Mouse (Mus musculus): Measurements from ENCODE around the gene Pqlc2. TPM values are rescaled to one million over a fixed set of nuclear protein-coding genes. Genes with fewer than 3 reads are reported as not detected.

The Pqlc2 gene
- polyA plus RNA-seq, 1 experiment: 5.6 TPM

DNA sequence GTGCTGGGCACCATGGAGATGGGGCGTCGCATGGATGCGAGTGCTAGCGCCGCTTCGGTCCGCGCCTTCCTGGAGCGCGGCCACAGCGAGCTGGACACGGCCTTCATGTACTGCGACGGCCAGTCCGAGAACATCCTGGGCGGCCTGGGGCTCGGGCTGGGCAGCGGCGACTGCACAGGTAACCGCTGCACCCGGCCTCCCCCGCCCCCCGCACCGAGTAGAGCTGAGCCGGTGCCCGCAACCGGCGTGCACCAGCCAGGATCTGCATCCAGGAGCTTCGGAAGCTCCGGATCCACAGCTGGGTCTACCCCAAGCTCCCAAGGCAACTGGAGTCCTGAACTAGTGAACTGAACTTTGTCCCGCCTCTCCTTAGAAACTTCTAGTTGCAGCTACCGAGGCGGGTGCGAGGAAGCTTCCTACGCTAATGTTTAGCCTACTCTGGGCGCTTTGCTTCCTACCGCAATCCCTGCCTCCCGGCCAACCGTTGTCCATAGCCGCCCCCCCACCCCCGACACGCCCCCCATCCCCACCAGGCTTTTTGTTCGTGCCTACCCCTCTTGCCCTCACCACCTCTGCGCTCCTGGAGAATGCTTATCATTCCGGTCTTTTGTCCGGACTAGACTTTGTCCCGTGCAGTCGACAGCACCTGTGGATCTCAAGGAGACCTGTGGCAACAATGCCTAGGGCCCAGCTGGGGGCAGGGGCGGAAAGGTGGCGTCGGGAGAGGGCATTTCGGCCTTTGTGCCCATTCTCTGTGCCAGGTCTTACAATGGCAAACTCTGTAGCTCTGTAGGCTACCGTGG lies 592 bp upstream of the Pqlc2 start:
- peak overlapping the region; percentile 47 for H3ac ChIP-seq (ENCODE audit: control insufficient read depth, insufficient read length)
- H3K79me2 ChIP-seq (ENCODE audit: control insufficient read depth, insufficient read depth): no peaks in the 10 kb centered on the region
- no peaks in the 10 kb centered on the region for H3K36me3 ChIP-seq (ENCODE audit: control insufficient read depth, insufficient read depth)
- peak overlapping the region; percentile 43 for H3K4me3 ChIP-seq
- H3K27me3 ChIP-seq (ENCODE audit: control insufficient read depth, insufficient read depth, insufficient read length): no peaks in the 10 kb centered on the region
- peak overlapping the region; percentile 76 for H3K4me2 ChIP-seq (ENCODE audit: low read depth)
- no peak for TF ChIP-seq CEBPB (IDR thresholded peaks at IDR 0.05; ENCODE audit: insufficient read depth, poor library complexity, severe bottlenecking)
- no peak for TF ChIP-seq REST (IDR thresholded peaks at IDR 0.05; ENCODE audit: insufficient read depth, insufficient read length)
- TF ChIP-seq USF1 (IDR thresholded peaks at IDR 0.05; ENCODE audit: low read depth): no peak
- TF ChIP-seq MYOG (IDR thresholded peaks at IDR 0.05; ENCODE audit: control insufficient read depth in 1 of 3, insufficient read depth in 1 of 3, insufficient read length in 2 of 3, low read depth in 2 of 3): no peak
- no peak for TF ChIP-seq MYOD1 (IDR thresholded peaks at IDR 0.05; ENCODE audit: control insufficient read depth in 1 of 3, insufficient read length in 2 of 3, low read depth in 2 of 3)
- no peak for TF ChIP-seq E2F4 (IDR thresholded peaks at IDR 0.05; ENCODE audit: insufficient read depth)
- TF ChIP-seq MAX (IDR thresholded peaks at IDR 0.05; ENCODE audit: low read depth): no peak
- TF ChIP-seq SRF (IDR thresholded peaks at IDR 0.05; ENCODE audit: control insufficient read depth, insufficient read length, low read depth): no peak
- no peak for TF ChIP-seq TCF3 (IDR thresholded peaks at IDR 0.05; ENCODE audit: insufficient read length, low read depth)
- no peak for TF ChIP-seq POLR2AphosphoS2 (IDR thresholded peaks at IDR 0.05; ENCODE audit: insufficient read length, low read depth)
- no peak for TF ChIP-seq POLR2A (IDR thresholded peaks at IDR 0.05; ENCODE audit: insufficient read length, low read depth)
- no peak for TF ChIP-seq TCF12 (IDR thresholded peaks at IDR 0.05; ENCODE audit: insufficient read depth, poor library complexity, severe bottlenecking)

DNA sequence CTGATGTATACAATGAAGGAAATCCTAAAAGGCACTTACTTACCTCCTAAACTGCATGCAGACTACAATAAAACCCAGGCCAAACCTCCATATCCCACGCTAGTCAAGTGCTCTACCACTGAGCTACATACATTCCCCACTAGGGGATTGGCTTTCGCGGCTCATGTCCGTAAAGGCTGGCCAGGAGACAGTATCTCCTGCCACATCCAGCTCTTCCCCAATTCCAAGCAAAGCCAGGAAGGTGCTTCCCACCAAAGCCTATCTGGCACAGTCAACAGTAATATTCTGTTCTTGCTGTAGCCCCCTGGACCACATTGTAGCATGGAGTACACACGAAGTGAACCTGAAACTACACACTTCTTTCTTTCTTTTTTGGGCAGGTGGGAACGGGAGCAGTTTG lies 857 bp downstream of the Pqlc2 start:
- H3K4me3 ChIP-seq: peak overlapping the region; percentile 43
- H3ac ChIP-seq (ENCODE audit: control insufficient read depth, insufficient read length): peak overlapping the region; percentile 47
- H3K4me2 ChIP-seq (ENCODE audit: low read depth): peak overlapping the region; percentile 93
- no peaks in the 10 kb centered on the region for H3K36me3 ChIP-seq (ENCODE audit: control insufficient read depth, insufficient read depth)
- no peak for TF ChIP-seq MAX (IDR thresholded peaks at IDR 0.05; ENCODE audit: low read depth)
- no peak for TF ChIP-seq E2F4 (IDR thresholded peaks at IDR 0.05; ENCODE audit: insufficient read depth)
- no peak for TF ChIP-seq MYOG (IDR thresholded peaks at IDR 0.05; ENCODE audit: control insufficient read depth in 1 of 3, insufficient read depth in 1 of 3, insufficient read length in 2 of 3, low read depth in 2 of 3)
- no peak for TF ChIP-seq POLR2AphosphoS2 (IDR thresholded peaks at IDR 0.05; ENCODE audit: insufficient read length, low read depth)
- TF ChIP-seq REST (IDR thresholded peaks at IDR 0.05; ENCODE audit: insufficient read depth, insufficient read length): no peak
- no peak for TF ChIP-seq TCF12 (IDR thresholded peaks at IDR 0.05; ENCODE audit: insufficient read depth, poor library complexity, severe bottlenecking)
- no peak for TF ChIP-seq POLR2A (IDR thresholded peaks at IDR 0.05; ENCODE audit: insufficient read length, low read depth)
- TF ChIP-seq USF1 (IDR thresholded peaks at IDR 0.05; ENCODE audit: low read depth): no peak
- TF ChIP-seq CEBPB (IDR thresholded peaks at IDR 0.05; ENCODE audit: insufficient read depth, poor library complexity, severe bottlenecking): no peak
- TF ChIP-seq TCF3 (IDR thresholded peaks at IDR 0.05; ENCODE audit: insufficient read length, low read depth): no peak
- no peak for TF ChIP-seq MYOD1 (IDR thresholded peaks at IDR 0.05; ENCODE audit: control insufficient read depth in 1 of 3, insufficient read length in 2 of 3, low read depth in 2 of 3)
- TF ChIP-seq SRF (IDR thresholded peaks at IDR 0.05; ENCODE audit: control insufficient read depth, insufficient read length, low read depth): no peak
- H3K79me2 ChIP-seq (ENCODE audit: control insufficient read depth, insufficient read depth): no peaks in the 10 kb centered on the region
- no peaks in the 10 kb centered on the region for H3K27me3 ChIP-seq (ENCODE audit: control insufficient read depth, insufficient read depth, insufficient read length)

DNA sequence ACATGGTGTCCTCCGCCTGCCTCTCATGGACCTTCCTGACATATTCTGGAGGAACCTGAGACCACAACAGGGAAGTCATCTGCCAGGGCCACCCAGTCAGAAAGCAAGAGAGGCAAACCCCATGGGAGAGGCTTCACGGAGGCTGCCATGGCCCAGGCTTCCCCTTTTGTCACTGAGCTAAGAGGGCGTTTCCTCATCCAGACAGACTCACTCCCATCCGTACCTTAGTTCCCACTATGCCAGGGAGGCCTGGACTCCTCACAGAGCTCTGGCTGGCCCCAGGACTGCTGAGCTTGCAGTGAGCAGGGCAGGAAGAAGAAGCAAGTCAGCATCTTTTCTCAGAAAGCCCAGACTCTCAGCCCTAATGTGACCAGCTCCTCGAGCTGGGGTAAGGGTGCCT lies 2.6 kb downstream of the Pqlc2 start:
- Histone ChIP-seq H3K4me2 (ENCODE audit: low read depth) (no peak overlapping the region), H3K79me2 (ENCODE audit: control insufficient read depth, insufficient read depth) (no peaks in the 10 kb centered on the region), H3K36me3 (ENCODE audit: control insufficient read depth, insufficient read depth) (no peaks in the 10 kb centered on the region), H3K27me3 (ENCODE audit: control insufficient read depth, insufficient read depth, insufficient read length) (no peaks in the 10 kb centered on the region), H3K4me3 (no peak overlapping the region), H3ac (ENCODE audit: control insufficient read depth, insufficient read length) (no peak overlapping the region)
- no peak for TF ChIP-seq MYOD1 (IDR thresholded peaks at IDR 0.05; ENCODE audit: control insufficient read depth in 1 of 3, insufficient read length in 2 of 3, low read depth in 2 of 3)
- no peak for TF ChIP-seq TCF3 (IDR thresholded peaks at IDR 0.05; ENCODE audit: insufficient read length, low read depth)
- no peak for TF ChIP-seq TCF12 (IDR thresholded peaks at IDR 0.05; ENCODE audit: insufficient read depth, poor library complexity, severe bottlenecking)
- TF ChIP-seq SRF (IDR thresholded peaks at IDR 0.05; ENCODE audit: control insufficient read depth, insufficient read length, low read depth): no peak
- no peak for TF ChIP-seq REST (IDR thresholded peaks at IDR 0.05; ENCODE audit: insufficient read depth, insufficient read length)
- TF ChIP-seq USF1 (IDR thresholded peaks at IDR 0.05; ENCODE audit: low read depth): no peak
- no peak for TF ChIP-seq POLR2A (IDR thresholded peaks at IDR 0.05; ENCODE audit: insufficient read length, low read depth)

DNA sequence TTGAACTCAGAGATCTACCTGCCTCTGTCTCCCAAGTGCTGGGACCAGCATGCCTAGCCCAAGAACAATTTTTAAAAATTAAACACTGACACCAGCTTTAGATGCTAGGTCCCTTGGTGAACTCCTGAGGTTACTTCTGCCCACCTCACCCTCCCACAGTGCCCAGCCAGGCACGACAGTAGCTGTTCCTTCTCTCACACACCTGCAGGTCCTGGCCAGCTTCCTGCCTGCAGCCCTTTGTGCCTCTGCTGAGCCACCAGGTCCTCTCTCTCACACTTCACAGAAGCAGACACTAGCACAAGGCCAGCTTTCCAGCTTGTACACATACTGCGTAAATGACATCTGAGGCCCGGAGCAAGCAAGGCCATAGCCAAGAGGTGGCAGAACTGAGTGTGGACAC lies 5.0 kb downstream of the Pqlc2 start:
- no peaks in the 10 kb centered on the region for H3K79me2 ChIP-seq (ENCODE audit: control insufficient read depth, insufficient read depth)
- TF ChIP-seq REST (IDR thresholded peaks at IDR 0.05; ENCODE audit: insufficient read depth, insufficient read length): no peak
- H3K27me3 ChIP-seq (ENCODE audit: control insufficient read depth, insufficient read depth, insufficient read length): no peaks in the 10 kb centered on the region
- H3K4me2 ChIP-seq (ENCODE audit: low read depth): no peak overlapping the region
- H3ac ChIP-seq (ENCODE audit: control insufficient read depth, insufficient read length): no peak overlapping the region
- no peaks in the 10 kb centered on the region for H3K36me3 ChIP-seq (ENCODE audit: control insufficient read depth, insufficient read depth)
- no peak overlapping the region for H3K4me3 ChIP-seq

DNA sequence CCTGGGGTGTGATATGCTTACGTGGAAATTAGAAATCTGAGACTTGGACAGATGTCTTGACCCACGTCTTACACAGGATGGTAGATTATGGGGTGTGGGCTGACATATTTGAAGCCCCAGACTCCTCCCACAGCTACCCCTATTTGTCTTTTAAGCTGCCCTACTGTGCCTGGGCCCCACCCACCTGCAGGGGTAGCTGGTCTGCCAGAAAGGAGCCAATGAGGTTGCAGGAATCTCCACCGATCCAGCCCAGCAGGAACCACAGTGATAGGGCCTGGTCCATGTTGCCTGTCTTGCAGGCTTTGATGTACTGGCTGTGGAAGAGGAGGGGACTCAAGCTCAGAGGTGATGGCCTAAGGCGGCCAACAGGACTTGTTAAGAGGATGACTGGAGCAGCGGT lies 8.3 kb downstream of the Pqlc2 start:
- Histone ChIP-seq H3K79me2 (ENCODE audit: control insufficient read depth, insufficient read depth) (no peaks in the 10 kb centered on the region), H3K36me3 (ENCODE audit: control insufficient read depth, insufficient read depth) (no peaks in the 10 kb centered on the region)
- TF ChIP-seq USF1 (IDR thresholded peaks at IDR 0.05; ENCODE audit: low read depth) (no peak), TCF3 (IDR thresholded peaks at IDR 0.05; ENCODE audit: insufficient read length, low read depth) (no peak), POLR2A (IDR thresholded peaks at IDR 0.05; ENCODE audit: insufficient read length, low read depth) (no peak), TCF12 (IDR thresholded peaks at IDR 0.05; ENCODE audit: insufficient read depth, poor library complexity, severe bottlenecking) (no peak), E2F4 (IDR thresholded peaks at IDR 0.05; ENCODE audit: insufficient read depth) (no peak)

More for the DNA sequence above, 8.3 kb downstream of the Pqlc2 start:
- no peak overlapping the region for H3ac ChIP-seq (ENCODE audit: control insufficient read depth, insufficient read length)
- H3K4me2 ChIP-seq (ENCODE audit: low read depth): no peak overlapping the region
- no peaks in the 10 kb centered on the region for H3K27me3 ChIP-seq (ENCODE audit: control insufficient read depth, insufficient read depth, insufficient read length)
- H3K4me3 ChIP-seq: no peak overlapping the region

Data from myocyte (in vitro differentiated cells).